Mouse (Mus musculus): ENCODE data around the gene Cwh43. TPM values are rescaled to one million over a fixed set of nuclear protein-coding genes. Genes with fewer than 3 reads are reported as not detected.

Cwh43 gene
- polyA plus RNA-seq, 1 experiment from 2014 or later = not detected

GRCm38 (mm10) chr5:73490596-73491073 is 84.8 kb downstream of the Cwh43 start:
- 0% methylated on average over 37 of the region's 37 CpGs for WGBS
- peak overlapping the region; percentile 85 for H3K9ac ChIP-seq (replicated peaks)

GRCm38 (mm10) chr5:73491074-73491836 is 85.4 kb downstream of the Cwh43 start:
- ATAC-seq = peak; percentile 59
- Histone ChIP-seq H3K27ac (peak overlapping the region; percentile 97), H3K9ac (replicated peaks) (peak overlapping the region; percentile 85), H3K4me2 (replicated peaks) (peak overlapping the region; percentile 84), H3K36me3 (no peaks in the 10 kb centered on the region), H3K4me3 (replicated peaks) (peak overlapping the region; percentile 89), H3K9me3 (no peaks in the 10 kb centered on the region), H3K27me3 (no peaks in the 10 kb centered on the region), H3K4me1 (replicated peaks) (peaks cover 25% of the 10 kb centered on the region)
- under 1% methylated on average over 66 of the region's 70 CpGs for WGBS

More at GRCm38 (mm10) chr5:73490596-73491073, 84.8 kb downstream of the Cwh43 start:
- peaks cover 25% of the 10 kb centered on the region for H3K4me1 ChIP-seq (replicated peaks)
- peak overlapping the region; percentile 84 for H3K4me2 ChIP-seq (replicated peaks)
- H3K36me3 ChIP-seq = no peaks in the 10 kb centered on the region
- peak overlapping the region; percentile 97 for H3K27ac ChIP-seq
- peak; percentile 96 for ATAC-seq
- no peaks in the 10 kb centered on the region for H3K9me3 ChIP-seq
- H3K4me3 ChIP-seq (replicated peaks) = peak overlapping the region; percentile 89
- no peaks in the 10 kb centered on the region for H3K27me3 ChIP-seq

GRCm38 (mm10) chr5:73491837-73492720 is 86.2 kb downstream of the Cwh43 start:
- WGBS = under 1% methylated on average over 57 of the region's 59 CpGs
- peak overlapping the region; percentile 97 for H3K27ac ChIP-seq
- no peaks in the 10 kb centered on the region for H3K36me3 ChIP-seq
- no peaks in the 10 kb centered on the region for H3K9me3 ChIP-seq
- no peaks in the 10 kb centered on the region for H3K27me3 ChIP-seq
- peak; percentile 74 for ATAC-seq
- peak overlapping the region; percentile 84 for H3K4me2 ChIP-seq (replicated peaks)
- peaks cover 25% of the 10 kb centered on the region for H3K4me1 ChIP-seq (replicated peaks)
- peak overlapping the region; percentile 89 for H3K4me3 ChIP-seq (replicated peaks)
- peak overlapping the region; percentile 85 for H3K9ac ChIP-seq (replicated peaks)

GRCm38 (mm10) chr5:73497401-73497800 is 91.5 kb downstream of the Cwh43 start:
- Histone ChIP-seq H3K27me3 (no peaks in the 10 kb centered on the region), H3K27ac (no peak overlapping the region), H3K4me3 (replicated peaks) (no peak overlapping the region), H3K36me3 (no peaks in the 10 kb centered on the region; the same call in 1 of the 2 replicates), H3K9ac (replicated peaks) (no peak overlapping the region), H3K9me3 (no peaks in the 10 kb centered on the region), H3K4me1 (replicated peaks) (peaks cover 32% of the 10 kb centered on the region), H3K4me2 (replicated peaks) (no peak overlapping the region)
- ATAC-seq = no peak
- 87% methylated on average over 3 of the region's 3 CpGs for WGBS

GRCm38 (mm10) chr5:73498559-73498958 is 92.7 kb downstream of the Cwh43 start:
- no peak for ATAC-seq

GRCm38 (mm10) chr5:73500867-73501440 is 95.1 kb downstream of the Cwh43 start:
- ATAC-seq = no peak
- Histone ChIP-seq H3K4me1 (replicated peaks) (peaks cover 23% of the 10 kb centered on the region), H3K9me3 (no peaks in the 10 kb centered on the region), H3K36me3 (no peaks in the 10 kb centered on the region; the same call in 1 of the 2 replicates), H3K9ac (replicated peaks) (no peak overlapping the region), H3K4me2 (replicated peaks) (no peak overlapping the region), H3K4me3 (replicated peaks) (no peak overlapping the region), H3K27ac (no peak overlapping the region), H3K27me3 (no peaks in the 10 kb centered on the region)
- WGBS = 91% methylated on average over 7 of the region's 7 CpGs

More at GRCm38 (mm10) chr5:73498559-73498958, 92.7 kb downstream of the Cwh43 start:
- peaks cover 28% of the 10 kb centered on the region for H3K4me1 ChIP-seq (replicated peaks)
- no peak overlapping the region for H3K27ac ChIP-seq
- no peak overlapping the region for H3K4me2 ChIP-seq (replicated peaks)
- WGBS = 91% methylated on average over 8 of the region's 8 CpGs
- no peak overlapping the region for H3K4me3 ChIP-seq (replicated peaks)
- no peaks in the 10 kb centered on the region for H3K27me3 ChIP-seq
- no peaks in the 10 kb centered on the region for H3K9me3 ChIP-seq
- H3K9ac ChIP-seq (replicated peaks) = no peak overlapping the region
- H3K36me3 ChIP-seq = no peaks in the 10 kb centered on the region; the same call in 1 of the 2 replicates

- no peak overlapping the region for H3K4me3 ChIP-seq (replicated peaks)
- 92% methylated on average over 9 of the region's 9 CpGs for WGBS
- H3K36me3 ChIP-seq = no peaks in the 10 kb centered on the region; the same call in 1 of the 2 replicates
- ATAC-seq = no peak
- no peaks in the 10 kb centered on the region for H3K9me3 ChIP-seq
- no peaks in the 10 kb centered on the region for H3K27me3 ChIP-seq
- no peak overlapping the region for H3K27ac ChIP-seq
- no peak overlapping the region for H3K4me2 ChIP-seq (replicated peaks)
- no peak overlapping the region for H3K9ac ChIP-seq (replicated peaks)
- H3K4me1 ChIP-seq (replicated peaks) = peaks cover 28% of the 10 kb centered on the region
Measured at GRCm38 (mm10) chr5:73502422-73502821, 96.5 kb downstream of the Cwh43 start.

Other genes with a start within 250 kb of the Cwh43 start
- gene Fryl, start 149.5 kb upstream of the Cwh43 start, polyA plus RNA-seq (2015; fragmentation: Nextera tagmentation; extraction: Ambion mirVana) = 48.2 and 51.2 TPM in 2 replicates
- 249 and 251 TPM in 2 replicates for gene Ociad1, start 113.3 kb upstream of the Cwh43 start, polyA plus RNA-seq (2015; fragmentation: Nextera tagmentation; extraction: Ambion mirVana)
- gene Ociad2, start 65.0 kb upstream of the Cwh43 start, polyA plus RNA-seq (2015; fragmentation: Nextera tagmentation; extraction: Ambion mirVana) = 22.8 and 24.5 TPM in 2 replicates
- gene Dcun1d4, start 74.9 kb downstream of the Cwh43 start, polyA plus RNA-seq (2015; fragmentation: Nextera tagmentation; extraction: Ambion mirVana) = 55.3 and 58.3 TPM in 2 replicates
- not detected in 2 replicates for gene Lrrc66, start 226.5 kb downstream of the Cwh43 start, polyA plus RNA-seq (2015; fragmentation: Nextera tagmentation; extraction: Ambion mirVana)
- 23.8 and 25.9 TPM in 2 replicates for gene Sgcb, start 241.7 kb downstream of the Cwh43 start, polyA plus RNA-seq (2015; fragmentation: Nextera tagmentation; extraction: Ambion mirVana)
- 0.14 and 0.22 TPM in 2 replicates for gene Spata18, start 245.3 kb downstream of the Cwh43 start, polyA plus RNA-seq (2015; fragmentation: Nextera tagmentation; extraction: Ambion mirVana)